Mouse (Mus musculus): ENCODE data around the gene Kcnq2. TPM values are rescaled to one million over a fixed set of nuclear protein-coding genes. Genes with fewer than 3 reads are reported as not detected.

Kcnq2 gene
- not detected for polyA plus RNA-seq (2012; fragmentation: generic; extraction: Trizol)

GRCm38 (mm10) chr2:181134591-181135445 is at the start of gene Kcnq2:
Gene Kcnq2 (minus strand): TSS chr2:181135300.

DNA sequence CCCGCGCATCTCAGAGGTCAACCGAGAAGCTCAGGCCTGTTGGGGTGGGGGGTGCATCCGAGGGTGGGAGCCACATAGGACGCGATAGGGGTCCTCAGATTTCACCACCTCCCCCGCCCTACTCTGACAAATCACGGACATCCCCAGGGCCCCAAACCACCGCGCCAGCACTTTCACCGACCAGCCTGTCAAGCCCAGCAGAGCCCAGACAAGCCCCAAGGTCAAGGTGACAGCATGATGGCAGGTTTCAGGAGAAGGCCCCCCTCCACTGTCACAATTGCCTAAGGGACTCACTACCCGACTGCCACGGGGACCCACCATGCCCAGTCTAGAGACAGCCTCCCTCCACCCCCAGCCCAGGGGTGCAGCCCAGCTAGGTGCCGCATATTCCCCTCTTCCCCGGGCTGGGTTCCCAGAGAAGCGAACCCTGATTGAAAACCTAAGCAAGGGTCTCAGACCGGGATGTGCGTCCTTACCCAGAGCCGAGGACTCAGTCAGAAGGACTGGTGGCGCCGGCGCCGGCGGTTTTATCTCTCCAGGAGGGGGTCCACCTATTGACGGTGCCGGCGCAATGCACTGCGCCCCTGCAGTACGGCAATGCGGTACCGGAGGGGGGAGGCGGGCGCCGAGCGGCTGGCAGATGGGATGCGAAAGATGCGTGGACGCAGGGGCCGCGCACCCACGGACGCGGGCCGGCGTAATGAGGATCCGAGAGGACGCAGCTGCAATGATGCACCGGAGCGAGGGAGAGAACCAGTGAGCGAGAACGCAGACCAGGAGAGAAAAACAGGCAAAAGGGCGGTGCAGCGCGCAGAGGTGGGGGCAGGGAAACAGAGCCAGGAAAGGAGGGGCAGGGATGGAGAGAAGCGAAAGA is 21.4 kb upstream of the Kcnq2 start, which contains the start of gene Eef1a2:
TSS of gene Eef1a2 (minus strand) at position 767 of the 874 bp plus-strand sequence.

DNA sequence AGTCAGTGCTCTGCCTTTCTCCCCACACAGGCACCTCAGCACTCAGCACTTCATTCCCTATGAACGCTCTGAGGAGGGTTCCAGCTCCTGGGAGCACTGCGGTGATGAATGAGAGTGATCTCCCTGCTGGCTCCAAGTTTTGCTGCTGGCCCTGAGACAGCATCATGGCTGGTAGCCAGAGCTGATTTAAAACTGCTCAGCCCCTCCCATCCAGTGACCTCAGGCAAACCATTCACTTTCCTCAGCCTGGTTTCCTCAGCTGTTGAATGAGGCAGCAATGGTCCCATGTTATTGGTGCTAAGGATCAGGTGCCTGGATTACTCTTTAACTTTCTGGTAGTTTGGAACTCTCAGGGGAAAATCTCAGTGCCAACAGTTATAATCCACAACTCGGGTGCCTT is 91.7 kb downstream of the Kcnq2 start, which contains the start of gene Chrna4:
TSS of gene Chrna4 (minus strand) at position 110 of the 400 bp plus-strand sequence.

Other genes starting within 250 kb of the Kcnq2 start
- 10 to 100 TPM in 1 of 2 experiments, 1 to 10 TPM in 1; 8.9 to 21.8 TPM for gene Ythdf1, start 214.4 kb downstream of the Kcnq2 start, polyA plus RNA-seq (2012; fragmentation: generic; extraction: Trizol)
- gene Birc7, start 206.3 kb downstream of the Kcnq2 start, polyA plus RNA-seq (2012; fragmentation: generic; extraction: Trizol), result not detected
- not detected for gene Nkain4, start 180.6 kb downstream of the Kcnq2 start, polyA plus RNA-seq (2012; fragmentation: generic; extraction: Trizol)
- 10 to 100 TPM; 25.6 to 47.4 TPM for gene Arfgap1, start 168.1 kb downstream of the Kcnq2 start, polyA plus RNA-seq (2012; fragmentation: generic; extraction: Trizol)
- under 1 TPM; 0.08 to 0.86 TPM for gene Col20a1, start 148.8 kb downstream of the Kcnq2 start, polyA plus RNA-seq (2012; fragmentation: generic; extraction: Trizol)
- not detected for gene Chrna4, start 91.8 kb downstream of the Kcnq2 start, polyA plus RNA-seq (2012; fragmentation: generic; extraction: Trizol)
- gene Eef1a2, start 21.7 kb upstream of the Kcnq2 start, polyA plus RNA-seq (2012; fragmentation: generic; extraction: Trizol), result not detected
- gene Ppdpf, start 51.9 kb upstream of the Kcnq2 start, polyA plus RNA-seq (2012; fragmentation: generic; extraction: Trizol), result 10 to 100 TPM; 54.2 to 64.2 TPM
- not detected for gene Ptk6, start 67.5 kb upstream of the Kcnq2 start, polyA plus RNA-seq (2012; fragmentation: generic; extraction: Trizol)
- gene Srms, start 77.9 kb upstream of the Kcnq2 start, polyA plus RNA-seq (2012; fragmentation: generic; extraction: Trizol), result under 1 TPM in 1 of 2 experiments, not detected in 1; 0.04 TPM
- gene Fndc11, start 84.7 kb upstream of the Kcnq2 start, polyA plus RNA-seq (2012; fragmentation: generic; extraction: Trizol), result not detected
- gene Helz2, start 106.7 kb upstream of the Kcnq2 start, polyA plus RNA-seq (2012; fragmentation: generic; extraction: Trizol), result 1 to 10 TPM in 1 of 2 experiments, under 1 TPM in 1; 0.28 to 2.3 TPM
- gene Gmeb2, start 152.7 kb upstream of the Kcnq2 start, polyA plus RNA-seq (2012; fragmentation: generic; extraction: Trizol), result 1 to 10 TPM; 3.1 to 9.1 TPM
- gene Stmn3, start 179.2 kb upstream of the Kcnq2 start, polyA plus RNA-seq (2012; fragmentation: generic; extraction: Trizol), result under 1 TPM in 1 of 2 experiments, not detected in 1; 0.14 TPM
- gene Rtel1, start 184.4 kb upstream of the Kcnq2 start, polyA plus RNA-seq (2012; fragmentation: generic; extraction: Trizol), result 10 to 100 TPM; 29.8 to 40.9 TPM
- 10 to 100 TPM in 1 of 2 experiments, 1 to 10 TPM in 1; 8.6 to 19.6 TPM for gene Zgpat, start 229.6 kb upstream of the Kcnq2 start, polyA plus RNA-seq (2012; fragmentation: generic; extraction: Trizol)
- gene Arfrp1, start 230.1 kb upstream of the Kcnq2 start, polyA plus RNA-seq (2012; fragmentation: generic; extraction: Trizol), result 10 to 100 TPM; 34.3 to 40.3 TPM
- gene Lime1, start 244.8 kb upstream of the Kcnq2 start, polyA plus RNA-seq (2012; fragmentation: generic; extraction: Trizol), result 10 to 100 TPM in 1 of 2 experiments, 1 to 10 TPM in 1; 2.1 to 19.5 TPM

All from C3H10T1/2 (cell line).